Mouse (Mus musculus) midbrain, postnatal 0 days (tissue): ENCODE data around the gene Camp. TPM values are rescaled to one million over a fixed set of nuclear protein-coding genes. Genes with fewer than 3 reads are reported as not detected.

ENCODE experiments used
- ATAC-seq: fragments of 200-750 bp; cut with Nextera tagmentation; 2 replicates; pipeline ENCODE4 v1.8.0; 2017; ENCODE audit warnings: moderate number of reproducible peaks, mild to moderate bottlenecking, moderate TSS enrichment, moderate library complexity; ENCODE audit not compliant: low FRiP score
- DNase-seq: peaks from one replicate; pipeline ENCODE4 v3.0.0-alpha.2; 2015; ENCODE audit warnings: low spot score
- H3K27ac ChIP-seq: fragments of 300-500 bp; sonication (generic); 2 replicates; pipeline ENCODE4 v1.5.1; 2014; ENCODE audit warnings: low read depth, mild to moderate bottlenecking, low read length, mixed read lengths
- H3K27me3 ChIP-seq: fragments of 300-500 bp; sonication (generic); 2 replicates; pipeline ENCODE4 v1.6.1; 2014; ENCODE audit warnings: low read length, control low read depth, mixed read lengths; ENCODE audit not compliant: insufficient read depth
- H3K36me3 ChIP-seq: fragments of 300-500 bp; sonication (generic); 2 replicates; pipeline ENCODE4 v1.6.1; 2014; ENCODE audit warnings: low read length, control low read depth, mixed read lengths; ENCODE audit not compliant: insufficient read depth
- H3K4me1 ChIP-seq: fragments of 300-500 bp; sonication (generic); 2 replicates; pipeline ENCODE4 v1.6.1; 2014; ENCODE audit warnings: mild to moderate bottlenecking, control low read depth, antibody characterized with exemption, low read length, mixed read lengths; ENCODE audit not compliant: insufficient read depth
- H3K4me2 ChIP-seq: fragments of 300-500 bp; sonication (generic); 2 replicates; pipeline ENCODE4 v1.6.1; 2014; ENCODE audit warnings: low read depth, mild to moderate bottlenecking, low read length, mixed read lengths; ENCODE audit not compliant: poor library complexity, severe bottlenecking
- H3K4me3 ChIP-seq: fragments of 300-500 bp; sonication (generic); 2 replicates; pipeline ENCODE4 v1.5.1; 2014; ENCODE audit warnings: low read depth, mild to moderate bottlenecking, low read length, moderate library complexity
- H3K9ac ChIP-seq: fragments of 300-500 bp; sonication (generic); replicated peaks from 2 replicates; pipeline ENCODE4 v1.6.1; 2014; ENCODE audit warnings: mild to moderate bottlenecking, low read length, moderate library complexity, mixed read lengths; ENCODE audit not compliant: poor library complexity, severe bottlenecking
- H3K9me3 ChIP-seq: fragments of 300-500 bp; sonication (generic); 2 replicates; pipeline ENCODE4 v1.6.1; 2016; ENCODE audit warnings: low read length, control low read depth
- CTCF ChIP-seq: IDR thresholded peaks from 2 replicates; pipeline ENCODE4 v1.5.1; 2016; ENCODE audit warnings: antibody characterized with exemption, mild to moderate bottlenecking
- WGBS: fragments of 180-500 bp; shearing (Covaris S2); extraction: QIAGEN DNeasy Blood & Tissue Kit; methylation state at CpG from one replicate; pipeline ENCODE4 v1.1.7; 2014; 5-methylcytosine and 5-hydroxymethylcytosine counted together
- polyA plus RNA-seq: library from polyadenylated mRNA; unstranded; fragments of >200 nt; fragmentation: Nextera tagmentation; extraction: Ambion mirVana; gene quantifications from 2 replicates; pipeline ENCODE4 v1.2.1, GENCODE M21; 2015
- total RNA-seq: library from RNA; depleted of rRNA; stranded (reverse); fragments of >200 nt; gene quantifications from 2 replicates; pipeline ENCODE4 v1.2.3, GENCODE M21; 2014

Camp gene
- total and polyA plus RNA-seq, 2 experiments from 2014 or later: 0.21 TPM; not detected in 1

GRCm38 (mm10) chr9:109892651-109893250 lies 43.3 kb upstream of the Camp start:
- no peak overlapping the region for H3K27ac ChIP-seq
- DNase-seq (peak; percentile 86), ATAC-seq (0 out of 2 replicates have a peak, but pooled peaks have one; percentile 38)
- no peaks in the 10 kb centered on the region for H3K27me3 ChIP-seq
- H3K4me2 ChIP-seq: no peak overlapping the region
- H3K4me1 ChIP-seq: no peaks in the 10 kb centered on the region
- H3K4me3 ChIP-seq: no peak overlapping the region
- H3K9me3 ChIP-seq: no peaks in the 10 kb centered on the region
- TF ChIP-seq CTCF: peak; percentile 81
- no peak overlapping the region for H3K9ac ChIP-seq
- H3K36me3 ChIP-seq: peaks cover 34% of the 10 kb centered on the region
- WGBS: 73% methylated on average over 5 of the region's 5 CpGs

DNA sequence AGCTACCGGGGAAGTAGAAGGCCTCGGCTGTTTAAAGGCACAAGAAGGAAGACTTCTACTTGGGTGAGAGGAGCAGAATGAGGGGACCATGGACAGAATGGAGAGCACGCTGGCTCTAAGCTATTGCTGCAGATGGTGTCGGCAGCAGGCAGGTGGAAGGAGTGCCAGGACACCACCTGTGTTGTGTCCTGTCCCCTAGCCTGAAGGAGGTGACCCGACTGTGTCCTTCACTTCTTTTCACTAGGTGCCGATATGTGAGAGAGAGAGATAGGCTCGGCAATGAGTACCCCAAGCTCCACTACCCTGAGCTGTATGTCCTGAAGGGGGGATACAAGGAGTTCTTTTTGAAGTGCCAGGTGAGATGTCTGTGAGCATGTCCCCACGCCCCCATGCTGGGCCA lies 42.1 kb upstream of the Camp start:
- 93% methylated on average over 8 of the region's 8 CpGs for WGBS
- DNase-seq: no peak
- H3K4me3 ChIP-seq: no peak overlapping the region
- no peak overlapping the region for H3K9ac ChIP-seq
- no peak overlapping the region for H3K27ac ChIP-seq
- no peak overlapping the region for H3K4me2 ChIP-seq
- H3K9me3 ChIP-seq: no peaks in the 10 kb centered on the region
- H3K4me1 ChIP-seq: no peaks in the 10 kb centered on the region
- TF ChIP-seq CTCF: no peak
- H3K36me3 ChIP-seq: peaks cover 42% of the 10 kb centered on the region
- no peaks in the 10 kb centered on the region for H3K27me3 ChIP-seq
- ATAC-seq: no peak

DNA sequence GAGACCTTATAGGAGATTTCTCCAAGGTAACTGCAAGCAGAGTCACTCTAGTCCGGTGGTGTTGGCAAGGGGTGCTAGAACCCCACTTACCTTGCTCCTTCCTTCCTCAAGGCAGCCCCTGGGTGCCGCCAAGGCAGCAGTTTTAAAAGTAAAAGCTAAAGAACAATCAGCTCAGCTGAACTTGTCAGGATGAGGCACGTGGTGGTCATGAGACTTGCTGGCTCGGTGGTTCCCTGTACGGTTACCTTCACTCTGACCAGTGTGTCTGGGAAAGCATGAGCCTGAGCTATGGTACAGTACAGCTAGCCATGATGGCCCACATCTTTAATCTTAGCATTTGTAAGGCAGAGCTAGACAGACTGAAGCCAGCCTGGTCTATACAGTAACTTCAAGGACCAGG lies 37.9 kb upstream of the Camp start:
- no peak for DNase-seq
- peaks cover 65% of the 10 kb centered on the region for H3K36me3 ChIP-seq
- H3K4me1 ChIP-seq: no peaks in the 10 kb centered on the region
- no peak overlapping the region for H3K27ac ChIP-seq
- no peaks in the 10 kb centered on the region for H3K9me3 ChIP-seq
- H3K9ac ChIP-seq: no peak overlapping the region
- no peak for ATAC-seq
- no peak overlapping the region for H3K4me2 ChIP-seq
- H3K27me3 ChIP-seq: no peaks in the 10 kb centered on the region
- H3K4me3 ChIP-seq: no peak overlapping the region
- no peak for TF ChIP-seq CTCF
- WGBS: 88% methylated on average over 5 of the region's 5 CpGs

DNA sequence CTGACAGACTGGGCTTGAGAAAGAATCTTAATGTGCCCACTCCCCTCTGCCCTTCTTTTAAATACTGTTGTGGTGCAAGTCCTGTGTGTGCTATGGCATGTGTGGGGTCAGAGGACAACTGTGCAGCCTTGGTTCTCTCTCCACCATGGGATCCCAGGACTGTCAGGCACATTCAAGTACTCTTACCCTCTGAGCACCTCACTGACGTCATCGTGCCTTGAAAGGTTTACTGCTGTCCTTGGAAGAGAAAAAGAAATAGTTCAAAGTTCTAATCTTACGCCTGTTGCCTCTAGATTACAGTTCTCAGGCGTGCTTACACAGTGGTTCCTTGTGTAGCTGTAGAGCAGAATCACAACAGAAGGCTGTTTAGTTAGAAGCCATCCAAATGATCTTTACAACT lies 36.8 kb upstream of the Camp start:
- no peak for ATAC-seq
- no peak for DNase-seq
- Histone ChIP-seq H3K9me3 (no peaks in the 10 kb centered on the region), H3K36me3 (peaks cover 60% of the 10 kb centered on the region), H3K27me3 (no peaks in the 10 kb centered on the region), H3K27ac (no peak overlapping the region), H3K4me1 (no peaks in the 10 kb centered on the region), H3K9ac (no peak overlapping the region), H3K4me3 (no peak overlapping the region), H3K4me2 (no peak overlapping the region)
- TF ChIP-seq CTCF: no peak
- 85% methylated on average over 4 of the region's 4 CpGs for WGBS

DNA sequence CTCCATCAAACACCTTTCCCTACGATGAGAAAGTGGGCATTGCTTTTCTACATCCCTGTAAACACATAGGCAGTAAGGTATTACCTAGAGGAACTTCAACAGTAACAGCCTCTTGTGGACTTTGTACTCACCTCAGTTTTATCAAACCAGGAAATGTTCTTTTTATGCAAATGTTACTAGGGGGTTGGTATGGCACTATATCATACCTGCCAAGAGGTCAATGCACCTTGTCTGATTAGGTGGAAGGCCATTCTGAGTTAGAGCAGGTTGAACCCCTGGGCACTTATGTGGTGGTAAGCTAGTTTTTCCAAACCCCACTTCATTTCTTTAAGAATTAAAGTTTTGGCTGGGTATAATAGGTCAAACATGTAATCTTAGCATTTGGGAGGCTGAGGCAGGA lies 29.9 kb upstream of the Camp start:
- Histone ChIP-seq H3K4me3 (no peak overlapping the region), H3K4me2 (no peak overlapping the region), H3K27me3 (no peaks in the 10 kb centered on the region), H3K4me1 (no peaks in the 10 kb centered on the region), H3K27ac (no peak overlapping the region), H3K36me3 (peaks cover 29% of the 10 kb centered on the region; the same call in 1 of the 2 replicates), H3K9me3 (no peaks in the 10 kb centered on the region), H3K9ac (no peak overlapping the region)
- no peak for TF ChIP-seq CTCF
- WGBS: 93% methylated on average over 1 of the region's 1 CpGs
- DNase-seq (no peak), ATAC-seq (no peak)

DNA sequence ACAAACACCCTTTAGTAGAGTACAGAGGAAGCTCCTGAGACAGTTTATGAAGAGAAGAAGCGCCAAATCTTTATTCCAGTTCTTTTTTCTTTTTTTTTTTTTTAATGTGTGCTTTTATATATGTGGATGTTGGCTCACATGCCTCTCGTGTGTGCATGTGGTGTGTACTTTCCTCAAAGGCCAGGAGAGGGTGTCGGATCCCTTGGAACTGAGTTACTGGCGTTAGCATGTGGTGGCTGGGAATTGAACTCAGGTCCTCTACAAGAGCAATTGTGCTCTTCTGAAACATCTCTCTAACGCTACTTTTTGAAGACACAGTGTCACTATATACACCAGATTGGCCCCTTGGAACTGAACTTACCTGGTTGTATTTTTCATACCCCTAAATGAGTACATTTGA lies 28.2 kb upstream of the Camp start:
- no peak overlapping the region for H3K4me2 ChIP-seq
- 81% methylated on average over 5 of the region's 5 CpGs for WGBS
- no peaks in the 10 kb centered on the region for H3K27me3 ChIP-seq
- TF ChIP-seq CTCF: peak; percentile 23
- DNase-seq (no peak), ATAC-seq (no peak)
- H3K9ac ChIP-seq: no peak overlapping the region
- H3K27ac ChIP-seq: no peak overlapping the region
- no peaks in the 10 kb centered on the region for H3K9me3 ChIP-seq
- H3K4me3 ChIP-seq: no peak overlapping the region
- no peaks in the 10 kb centered on the region for H3K4me1 ChIP-seq
- peaks cover 20% of the 10 kb centered on the region; the same call in 1 of the 2 replicates for H3K36me3 ChIP-seq
